Comparison of ENCODE assay signal across 35 mouse cellular contexts in the genomic region with DNA sequence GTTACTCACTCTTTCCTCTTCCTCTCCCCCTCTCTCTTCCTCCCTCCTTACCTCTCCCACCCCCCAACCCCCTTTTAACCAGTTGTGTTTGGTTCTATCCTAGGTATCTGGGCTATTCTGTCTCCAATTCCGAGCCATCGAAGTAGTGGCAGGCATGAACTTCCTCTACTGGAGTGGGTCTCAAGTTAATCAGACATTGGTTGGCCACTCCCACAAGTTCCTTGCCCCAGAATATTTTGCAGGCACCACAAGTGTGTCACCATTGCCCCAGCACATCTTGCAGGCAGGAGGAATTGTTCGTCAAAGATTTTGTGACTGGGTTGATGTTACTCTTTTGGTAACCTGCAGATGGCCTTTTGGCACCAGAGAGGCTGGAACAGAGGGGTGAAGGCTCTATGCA.
"Had no signal": no experiment of that assay in that cellular context is flagged by ENCODE, and none has a peak within 500 bp of the region (broad histone marks: within the 10 kb centered on the region; RNA-seq: fewer than 3 reads in every experiment).

No protein-coding gene starts in this region.

- H3K4me2 ChIP-seq: heart, embryonic 11.5 days; heart, embryonic 12.5 days; heart, embryonic 13.5 days; heart, embryonic 15.5 days; hindbrain, embryonic 12.5 days; hindbrain, embryonic 13.5 days; hindbrain, embryonic 14.5 days; hindbrain, embryonic 15.5 days; intestine, embryonic 15.5 days; kidney, embryonic 15.5 days had no signal

- H3K36me3 ChIP-seq: heart, embryonic 15.5 days; hindbrain, embryonic 15.5 days; intestine, embryonic 15.5 days; kidney, embryonic 15.5 days had no signal

- H3K27ac ChIP-seq: heart, embryonic 10.5 days; heart, embryonic 13.5 days; heart, embryonic 15.5 days; hindbrain, embryonic 10.5 days; hindbrain, embryonic 12.5 days; hindbrain, embryonic 13.5 days; hindbrain, embryonic 14.5 days; hindbrain, embryonic 15.5 days; hindbrain, postnatal 0 days; intestine, embryonic 15.5 days; kidney, embryonic 15.5 days; kidney, postnatal 0 days; layer of hippocampus, adult 2 months; left cerebral cortex, adult 2 months had no signal

- H3K9me3 ChIP-seq: heart, embryonic 10.5 days; heart, embryonic 12.5 days; heart, embryonic 13.5 days; heart, embryonic 15.5 days; hindbrain, embryonic 10.5 days; hindbrain, embryonic 12.5 days; hindbrain, embryonic 13.5 days; hindbrain, embryonic 15.5 days; intestine, embryonic 15.5 days; kidney, embryonic 15.5 days had no signal

- DNase-seq: heart, postnatal 10 days; heart, postnatal 14 days; heart, postnatal 4 days; kidney, adult 11 months; kidney, adult 18-20 months; kidney, adult 2 months; kidney, adult 8-10 months; kidney, adult 9 months; kidney, postnatal 10 days; kidney, postnatal 14 days; kidney, postnatal 25 days; kidney, postnatal 36 days; kidney, postnatal 4 days; layer of hippocampus, adult 9-11 months; layer of hippocampus, postnatal 36 days had no signal

- H3K4me1 ChIP-seq: heart, embryonic 15.5 days; hindbrain, embryonic 10.5 days; hindbrain, embryonic 12.5 days; hindbrain, embryonic 13.5 days; hindbrain, embryonic 15.5 days; intestine, embryonic 15.5 days; kidney, embryonic 15.5 days had no signal

- H3K9ac ChIP-seq: heart, embryonic 12.5 days; heart, embryonic 13.5 days; heart, embryonic 15.5 days; hindbrain, embryonic 12.5 days; hindbrain, embryonic 13.5 days; hindbrain, embryonic 14.5 days; hindbrain, embryonic 15.5 days; intestine, embryonic 15.5 days; kidney, embryonic 15.5 days had no signal

- ATAC-seq: hindbrain, embryonic 16.5 days; hindbrain, postnatal 0 days; inflammation-experienced regulatory T-cells, adult 6 months; intestine, embryonic 15.5 days; intestine, embryonic 16.5 days; intestine, postnatal 0 days had no signal

- H3K27me3 ChIP-seq: heart, embryonic 12.5 days; heart, embryonic 13.5 days; heart, embryonic 15.5 days; hindbrain, embryonic 12.5 days; hindbrain, embryonic 13.5 days; hindbrain, embryonic 15.5 days; intestine, embryonic 15.5 days; kidney, embryonic 15.5 days had no signal

- H3K4me3 ChIP-seq: heart, embryonic 10.5 days; heart, embryonic 12.5 days; heart, embryonic 13.5 days; heart, embryonic 15.5 days; hindbrain, embryonic 10.5 days; hindbrain, embryonic 12.5 days; hindbrain, embryonic 13.5 days; hindbrain, embryonic 15.5 days; intestine, embryonic 15.5 days; kidney, embryonic 15.5 days; layer of hippocampus, adult 2 months; left cerebral cortex, adult 2 months had no signal
